Mouse (Mus musculus) hematopoietic stem cell, adult 5-6 weeks (primary cell): ENCODE data around the gene Gm4131. TPM values are rescaled to one million over a fixed set of nuclear protein-coding genes. Genes with fewer than 3 reads are reported as not detected.

Experiments
- ATAC-seq, 2 experiments: fragments of 125-278 bp in 1 of 2; replicated peaks in 1 of 2; 2 replicates each; pipeline ENCODE4 v1.8.0; 2016 to 2017; ENCODE audit warnings: inconsistent platforms in 2 of 2, mild to moderate bottlenecking in 2 of 2, moderate number of reproducible peaks in 2 of 2, low read depth in 1 of 2, moderate TSS enrichment in 1 of 2; ENCODE audit not compliant: low FRiP score in 2 of 2, poor library complexity in 2 of 2, severe bottlenecking in 2 of 2, insufficient read depth in 1 of 2, low TSS enrichment in 1 of 2
- total RNA-seq: library from RNA; stranded (forward); fragments of 172-1452, 232-1000 nt; gene quantifications from 2 replicates; pipeline ENCODE4 v1.2.3, GENCODE M21; 2017

The Gm4131 gene
- total RNA-seq, 1 experiment from 2014 or later: not detected

DNA sequence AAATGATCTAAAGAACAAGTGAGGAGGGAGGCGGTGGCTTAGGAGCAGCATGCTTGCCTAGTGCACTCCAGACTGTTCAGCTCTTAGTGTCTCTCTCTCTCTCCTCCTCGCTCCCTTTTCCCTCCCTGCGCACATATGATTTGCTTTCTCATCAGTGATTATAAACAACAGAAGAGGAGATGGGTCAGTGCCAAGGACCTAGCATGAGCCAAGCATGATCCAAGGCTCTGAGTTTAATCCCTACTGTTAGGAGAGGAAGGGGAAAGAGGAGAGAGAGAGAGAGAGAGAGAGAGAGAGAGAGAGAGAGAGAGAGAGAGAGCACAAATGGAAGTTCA, 119.5 kb downstream of the Gm4131 start:
- no peak for ATAC-seq

DNA sequence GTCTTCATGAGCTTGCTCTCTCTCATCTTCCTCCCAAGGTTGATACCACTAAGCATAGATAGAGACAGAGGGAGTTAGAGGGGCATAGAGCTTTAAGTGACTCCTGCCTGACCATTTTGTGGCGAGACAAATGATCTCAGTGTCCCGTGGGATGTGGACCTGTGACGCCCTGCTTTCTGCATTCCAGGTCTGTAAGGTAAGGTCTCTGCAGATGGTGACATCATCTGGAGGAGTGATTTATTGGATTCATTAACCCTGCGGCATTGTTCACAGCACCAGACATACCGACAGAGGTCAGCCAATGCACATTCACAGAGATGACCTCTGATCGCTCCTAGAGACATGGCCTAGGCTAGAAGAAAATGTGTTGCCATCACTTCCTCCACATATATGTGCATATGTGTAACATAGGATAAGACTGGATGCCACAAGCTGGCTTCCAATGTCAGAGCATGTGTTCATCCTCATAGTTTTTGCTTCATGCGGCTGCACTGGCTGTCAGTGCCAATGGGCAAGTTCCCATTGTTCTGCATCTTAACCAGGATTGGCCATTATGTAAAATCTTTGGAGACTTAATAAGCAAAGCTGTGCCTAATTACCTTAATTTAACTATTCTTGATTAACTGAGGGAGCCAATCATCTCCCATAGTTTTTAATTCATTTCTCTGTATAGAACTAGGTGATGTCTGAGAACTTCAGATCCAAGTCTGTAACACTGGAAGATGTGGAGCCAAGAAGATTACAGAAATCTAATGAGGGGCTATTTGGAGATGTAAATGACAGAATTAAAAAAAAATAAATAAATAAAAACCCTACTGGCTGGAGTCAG, 120.1 kb downstream of the Gm4131 start:
- no peak for ATAC-seq

DNA sequence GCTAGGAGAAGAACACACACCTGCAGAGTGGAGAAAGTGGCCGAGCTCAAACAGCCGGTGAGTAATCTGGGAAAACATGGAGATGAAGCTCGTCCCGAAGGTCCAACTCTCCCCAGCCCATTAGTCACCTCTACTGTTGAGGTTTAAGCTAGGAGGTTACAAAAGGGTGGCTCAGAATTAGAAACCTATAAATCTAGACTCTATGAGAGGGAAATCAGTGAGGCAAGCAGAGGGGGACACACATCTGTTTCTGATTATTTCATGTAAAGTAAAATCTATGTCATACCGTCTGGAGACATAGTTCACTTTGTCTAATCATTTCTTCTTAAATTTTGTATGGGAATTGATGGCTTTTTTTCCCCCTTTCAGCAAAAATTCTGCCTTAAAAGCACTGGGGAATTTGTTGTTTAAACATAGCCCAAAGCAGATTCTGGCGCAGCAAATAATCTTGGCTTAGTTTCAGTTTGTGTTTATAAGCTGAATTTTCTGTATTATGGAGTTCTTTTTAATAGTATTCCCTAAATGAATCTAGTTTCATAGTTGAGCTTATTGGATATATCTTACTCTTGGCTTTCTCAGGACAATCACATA, 122.8 kb downstream of the Gm4131 start:
- ATAC-seq: no peak

DNA sequence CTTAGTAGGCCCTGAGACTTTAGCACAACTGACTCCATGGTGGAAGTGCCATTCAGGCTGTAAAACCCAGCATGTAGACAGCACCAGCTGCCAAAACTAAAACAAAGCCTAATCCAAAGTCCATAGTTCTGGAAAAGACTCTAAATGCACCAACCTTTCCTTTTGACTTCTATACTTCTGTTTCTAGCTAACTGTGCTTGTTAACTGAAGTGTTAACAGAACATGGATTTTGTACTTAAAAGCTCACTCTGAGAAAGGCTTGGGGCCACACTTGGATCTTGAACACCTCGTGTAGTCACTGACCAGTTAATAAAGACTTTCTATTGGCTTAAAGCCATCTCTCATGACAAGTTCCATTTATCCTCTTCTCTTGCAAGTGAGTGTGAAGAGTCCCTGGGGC, 123.8 kb downstream of the Gm4131 start:
- ATAC-seq: no peak

DNA sequence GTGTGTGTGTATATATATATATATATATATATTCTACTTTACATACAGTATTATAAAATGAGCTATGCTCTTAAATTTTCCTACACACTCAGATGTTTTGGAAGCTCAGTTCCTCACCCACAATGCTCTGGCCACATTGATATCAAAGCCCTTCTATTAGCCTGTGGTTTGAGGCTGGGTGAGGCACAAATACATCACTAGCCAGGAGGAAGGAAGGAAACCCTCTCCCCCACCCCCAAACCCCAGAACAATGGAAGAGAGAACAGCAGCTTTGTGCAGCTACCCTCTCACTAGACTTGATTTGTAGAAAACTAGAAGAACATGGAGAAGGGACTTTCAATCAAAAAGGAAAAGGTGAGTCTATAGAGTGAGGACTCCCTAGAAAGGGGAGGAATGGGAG, 126.7 kb downstream of the Gm4131 start:
- ATAC-seq: peak; percentile 42 to 51; a peak in 2 of 4 replicates

DNA sequence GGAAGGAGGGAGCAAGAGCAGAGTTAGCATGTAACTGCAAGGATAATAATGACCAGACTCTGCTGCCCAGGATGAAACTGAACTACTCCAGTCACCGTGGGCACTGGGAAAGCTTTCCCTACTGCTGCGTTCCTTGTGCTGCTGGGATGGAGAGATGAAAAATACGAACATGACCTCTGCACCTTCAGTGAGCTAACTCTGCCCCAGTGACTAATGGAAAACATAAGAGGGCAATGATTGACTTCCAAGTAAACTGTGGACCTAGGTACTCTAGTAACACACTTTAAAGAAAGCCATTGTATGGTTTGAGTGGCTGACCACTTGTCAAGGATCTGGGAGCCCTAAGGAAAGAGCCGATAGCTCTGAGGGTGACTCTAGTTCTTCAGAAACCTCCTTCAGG, 128.5 kb downstream of the Gm4131 start:
- no peak for ATAC-seq

DNA sequence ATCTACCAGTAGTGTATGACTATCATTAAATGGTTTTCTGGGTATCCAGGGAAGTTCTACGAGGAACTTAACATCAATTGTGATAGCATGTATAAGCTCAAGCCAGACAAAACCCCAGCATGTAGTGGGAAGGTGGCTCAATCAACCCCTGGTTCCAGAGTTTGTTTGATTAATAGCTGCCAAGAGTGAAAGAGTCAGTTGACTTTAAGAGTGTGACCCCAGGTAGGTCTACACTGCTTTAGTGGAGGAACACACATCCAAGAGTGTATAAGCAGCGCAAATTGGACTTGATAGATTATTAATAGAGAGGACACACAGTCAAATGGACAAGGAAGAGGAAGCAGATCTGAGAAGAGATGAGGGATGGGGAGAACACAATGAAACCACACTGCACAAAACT, 128.9 kb downstream of the Gm4131 start:
- no peak for ATAC-seq

DNA sequence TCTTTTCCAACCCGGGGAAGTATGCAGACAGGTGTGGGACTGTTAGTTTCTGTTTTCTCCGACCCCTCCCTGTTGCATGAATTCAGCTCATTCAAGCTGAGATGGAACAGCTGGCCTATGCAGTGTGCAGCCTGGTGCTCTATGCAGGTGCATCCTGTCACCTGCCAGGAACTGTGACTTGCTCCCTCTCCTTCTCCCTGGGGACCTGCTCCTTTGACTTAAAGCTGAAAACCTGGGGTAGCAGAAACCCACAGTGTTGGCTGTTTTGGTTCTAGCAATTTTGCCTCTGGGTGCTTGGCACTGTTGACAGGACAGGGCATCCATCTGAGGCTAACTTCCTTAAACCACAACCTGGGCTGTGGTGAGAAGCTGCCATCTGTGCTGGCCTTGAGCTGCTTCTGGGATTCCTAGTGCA, 141.4 kb downstream of the Gm4131 start:
- ATAC-seq: peak; percentile 37 to 39; a peak in 3 of 4 replicates

DNA sequence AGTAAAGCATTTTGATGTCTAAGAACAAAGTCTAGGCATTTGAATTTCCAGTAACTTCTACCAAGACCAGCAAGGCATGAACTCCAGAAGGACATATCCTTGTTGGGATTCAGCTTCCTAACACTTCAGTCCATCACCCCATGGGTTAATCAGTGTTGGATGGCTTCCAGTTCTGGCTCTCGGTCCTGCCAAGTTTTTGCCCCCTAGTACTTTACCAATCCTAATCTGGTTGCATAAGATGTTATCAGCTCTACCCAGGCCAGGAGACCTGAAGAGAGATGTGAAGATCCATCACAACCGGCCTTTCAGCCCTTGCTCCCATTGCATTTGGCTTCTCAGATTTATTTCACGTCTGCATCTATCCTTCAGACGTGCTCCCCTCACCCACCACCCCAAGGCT, 144.5 kb downstream of the Gm4131 start:
- no peak for ATAC-seq

DNA sequence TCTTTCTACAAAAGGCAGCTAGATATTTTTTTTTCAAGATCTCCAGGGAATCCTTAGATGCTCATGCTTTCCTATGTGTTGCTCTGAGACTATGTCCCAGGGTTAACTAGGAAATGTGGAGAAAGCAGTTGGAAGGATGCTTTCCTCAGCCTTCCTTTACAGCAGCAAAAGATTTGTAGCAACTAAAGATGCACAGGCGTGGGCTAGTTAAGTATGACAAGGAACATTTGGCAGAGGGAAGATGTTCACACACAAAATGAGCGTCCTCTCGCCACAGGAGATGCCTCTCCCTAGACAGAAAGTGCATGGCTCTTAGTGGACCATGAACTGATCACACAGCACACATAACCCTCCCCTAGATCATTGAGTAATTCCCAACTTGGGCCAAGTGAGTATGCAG, 149.2 kb downstream of the Gm4131 start:
- no peak for ATAC-seq

DNA sequence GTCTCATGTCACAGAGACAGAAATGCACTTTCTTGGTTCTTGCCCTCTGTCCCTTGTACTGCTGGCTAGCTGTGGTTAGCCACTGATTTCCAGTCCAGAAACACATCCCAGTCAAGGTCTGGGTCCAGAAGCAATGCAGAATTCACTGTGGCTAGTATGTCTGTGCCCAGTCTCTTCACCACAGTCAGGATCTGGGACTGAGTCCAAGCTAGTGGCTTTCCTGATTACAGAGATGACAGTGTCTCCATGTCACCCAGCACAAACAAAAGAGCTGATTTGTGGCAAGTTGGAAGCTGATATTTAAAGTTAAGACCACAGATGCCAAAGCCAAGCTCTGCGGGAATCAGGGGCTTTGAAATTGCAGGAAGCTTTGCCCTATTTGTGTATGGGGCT, 150.0 kb downstream of the Gm4131 start:
- ATAC-seq: peak; percentile 42 to 53; a peak in 3 of 4 replicates

DNA sequence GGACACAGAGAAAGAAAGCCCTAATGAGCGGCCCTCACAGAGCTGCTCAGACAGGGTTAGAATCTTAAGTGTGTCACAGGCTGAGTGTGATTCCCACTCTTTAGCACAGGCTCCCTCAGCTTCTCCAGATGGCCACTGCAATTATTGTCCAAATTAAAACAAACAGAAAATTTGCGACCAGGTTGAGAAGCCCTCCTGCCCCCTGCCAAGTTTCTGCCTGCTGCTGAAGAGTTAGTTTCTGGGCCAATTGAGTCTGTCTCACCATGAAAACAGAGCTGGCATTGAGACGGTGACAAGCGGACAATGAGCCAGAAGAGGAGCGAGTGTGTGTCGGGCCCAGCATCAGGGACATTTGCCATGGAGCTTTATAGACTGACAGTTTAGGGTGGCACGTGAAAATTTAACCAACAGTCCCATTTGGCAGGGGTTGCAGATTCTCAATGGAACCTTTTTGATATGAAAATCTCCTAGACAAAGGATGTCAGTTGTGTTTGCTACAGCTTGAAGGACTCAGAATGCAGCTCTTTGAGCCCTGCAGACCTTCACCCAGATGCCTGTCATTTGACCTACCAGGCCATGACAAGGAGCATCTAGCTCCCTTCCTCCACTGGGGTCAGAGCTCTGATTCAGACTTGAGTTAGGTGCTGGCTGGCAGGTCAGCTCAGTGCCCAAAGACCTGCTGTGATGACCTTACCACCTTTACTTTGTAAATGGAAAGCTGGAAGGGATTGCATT, 150.5 kb downstream of the Gm4131 start:
- no peak for ATAC-seq

Other genes starting within 250 kb of the Gm4131 start
- not detected in 2 replicates for gene Gucy1b2, start 110.6 kb downstream of the Gm4131 start, total RNA-seq
- gene Fam124a, start 11.2 kb downstream of the Gm4131 start, total RNA-seq: 0.13 TPM in 1 of 2 replicates, not detected in the other
- not detected in 2 replicates for gene Serpine3, start 96.7 kb upstream of the Gm4131 start, total RNA-seq
- 101 and 247 TPM in 2 replicates for gene Ints6, start 194.2 kb upstream of the Gm4131 start, total RNA-seq